Mouse (Mus musculus) inflammation-experienced regulatory T-cells, adult 16 weeks (primary cell): Measurements from ENCODE around the gene Gemin5. TPM values are rescaled to one million over a fixed set of nuclear protein-coding genes. Genes with fewer than 3 reads are reported as not detected.

Source experiments
- polyA plus RNA-seq: library from polyadenylated mRNA; unstranded; fragments of 100-300 nt; shearing (Covaris generic); gene quantifications from one replicate; pipeline ENCODE4 v1.2.1, GENCODE M21; 2017

Gemin5 gene
- 12.2 TPM for polyA plus RNA-seq

GRCm38 (mm10) chr11:58168167-58168915 lies at the start of gene Gemin5:
TSS of gene Gemin5 (minus strand) at chr11:58168539.

DNA sequence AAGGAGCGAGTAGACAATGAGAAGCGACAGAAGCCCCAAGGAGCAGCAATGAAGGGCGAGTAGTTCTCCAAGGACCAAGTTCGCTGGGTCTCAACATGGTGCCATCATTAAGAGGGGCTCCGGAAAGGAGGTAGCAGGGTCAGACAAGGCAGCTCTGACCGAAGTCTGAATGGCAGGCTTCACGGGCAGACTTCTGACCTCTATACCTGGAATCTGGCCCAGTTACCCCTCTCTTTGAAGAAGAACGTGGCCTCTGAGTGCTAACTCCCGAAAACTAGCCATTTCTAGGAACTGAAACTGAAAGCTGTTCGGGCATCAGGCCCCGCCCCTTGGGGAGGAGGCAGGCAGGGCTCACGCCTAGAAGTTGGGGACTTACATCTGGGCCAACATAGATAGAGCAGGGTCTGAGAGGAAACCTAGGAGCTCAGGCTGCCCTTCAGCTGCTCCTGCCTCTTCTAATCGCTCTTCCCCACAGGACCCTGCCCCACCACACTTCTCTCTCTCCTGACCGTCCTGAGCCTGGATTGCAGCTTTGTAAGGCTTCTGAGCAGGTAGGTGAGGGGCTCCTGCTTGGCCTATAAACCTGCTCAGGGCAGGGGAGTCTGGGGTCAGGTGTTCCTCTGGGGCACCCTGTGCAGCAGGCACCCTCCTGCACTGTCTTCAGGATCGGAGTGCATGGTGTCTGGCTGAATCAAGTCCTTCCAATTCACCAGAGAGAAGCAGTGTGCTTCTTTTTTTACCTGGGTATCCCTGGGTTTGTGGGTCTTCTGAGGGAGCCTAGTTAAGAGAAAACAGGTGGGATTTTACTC lies 31.1 kb upstream of the Gemin5 start, which contains the start of the genes Igtp and Irgm2:
TSS of gene Igtp (plus strand) at position 328 of the 809 bp plus-strand sequence.
TSS of gene Irgm2 (plus strand) at position 390 of the 809 bp plus-strand sequence.

DNA sequence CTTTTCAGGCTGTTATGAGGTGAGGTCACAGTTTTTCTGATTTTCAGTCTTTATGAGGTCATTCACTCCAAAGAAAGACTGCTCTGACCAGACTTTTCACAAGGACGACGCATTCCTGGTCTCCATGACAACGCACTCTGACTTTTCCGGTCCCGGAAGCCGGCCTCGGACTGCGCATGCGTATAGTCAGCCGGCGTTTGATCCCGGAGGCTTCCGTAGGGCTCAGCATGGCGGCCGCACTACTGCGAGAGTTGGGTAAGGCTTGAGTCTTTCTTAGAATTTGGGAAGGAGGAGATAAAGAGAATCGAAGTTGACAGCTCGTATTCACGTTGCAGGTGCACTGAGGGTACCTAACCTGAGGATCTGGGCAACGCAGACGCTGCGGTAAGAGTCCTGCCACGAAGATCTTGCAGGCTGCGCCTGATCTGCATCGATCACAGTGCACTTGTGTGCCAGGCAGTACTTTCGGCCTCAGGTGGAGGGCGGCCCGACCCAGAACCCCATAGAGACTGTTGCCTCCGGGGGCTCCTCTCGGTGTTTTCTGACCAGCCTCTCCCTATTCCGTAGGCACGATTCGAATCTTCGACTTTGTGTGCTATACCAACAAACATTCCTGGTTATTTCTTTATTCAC lies 3.2 kb upstream of the Gemin5 start, which contains the start of gene Mrpl22:
TSS of gene Mrpl22 (plus strand) at position 203 of the 633 bp plus-strand sequence.

DNA sequence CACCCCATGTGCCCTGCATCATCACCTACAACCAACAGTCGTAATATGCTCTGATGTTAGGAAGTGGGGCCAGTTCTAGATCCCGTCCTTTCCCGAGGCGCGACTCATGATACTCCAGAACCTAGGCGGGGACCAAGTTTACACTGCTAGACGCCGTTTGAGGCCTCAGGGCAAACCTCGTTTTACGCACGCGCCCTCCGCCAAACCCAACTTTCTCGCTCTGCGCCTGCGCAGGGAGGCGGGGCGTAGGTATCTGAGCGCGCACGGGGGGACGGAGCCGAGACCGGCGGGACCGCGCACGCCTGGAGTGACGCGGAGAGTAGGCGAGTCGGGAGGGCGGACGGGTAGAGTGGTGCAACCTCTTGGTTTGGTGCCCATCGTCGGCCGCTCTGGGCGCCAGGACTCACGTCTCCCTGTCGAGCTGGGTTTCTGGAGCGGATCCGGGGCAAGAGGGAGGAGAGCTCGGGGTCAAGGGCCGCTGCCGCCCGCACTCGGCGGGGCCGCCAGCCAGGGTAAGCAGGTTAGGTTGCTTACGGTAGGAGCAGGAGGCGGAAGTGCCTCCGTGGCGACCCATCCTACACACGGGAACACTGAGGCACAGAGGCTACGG lies 64.5 kb downstream of the Gemin5 start, which contains the start of gene Cnot8:
TSS of gene Cnot8 (plus strand) at position 457 of the 610 bp plus-strand sequence.

GRCm38 (mm10) chr11:58093021-58093528 lies 75.3 kb downstream of the Gemin5 start, which contains the start of gene Gm12248:
TSS of gene Gm12248 (minus strand) at chr11:58093134.

Other genes starting within 250 kb of the Gemin5 start
- gene Larp1, start 159.5 kb downstream of the Gemin5 start, polyA plus RNA-seq = 13.5 TPM
- gene Gm12248, start 75.4 kb downstream of the Gemin5 start, polyA plus RNA-seq = 0.40 TPM
- 125 TPM for gene Cnot8, start 64.4 kb downstream of the Gemin5 start, polyA plus RNA-seq
- 87.5 TPM for gene Mrpl22, start 3.1 kb upstream of the Gemin5 start, polyA plus RNA-seq
- 494 TPM for gene Igtp, start 31.0 kb upstream of the Gemin5 start, polyA plus RNA-seq
- gene Irgm2, start 31.1 kb upstream of the Gemin5 start, polyA plus RNA-seq = 86.2 TPM
- gene 4930438A08Rik, start 106.3 kb upstream of the Gemin5 start, polyA plus RNA-seq = not detected
- gene Zfp692, start 138.5 kb upstream of the Gemin5 start, polyA plus RNA-seq = 28.5 TPM
- gene Zfp672, start 161.8 kb upstream of the Gemin5 start, polyA plus RNA-seq = 48.2 TPM
- gene Sh3bp5l, start 162.2 kb upstream of the Gemin5 start, polyA plus RNA-seq = 30.7 TPM
- not detected for gene Lypd8, start 210.5 kb upstream of the Gemin5 start, polyA plus RNA-seq